Mouse (Mus musculus): ENCODE results near the gene Slc24a3.
A peak's percentile ranks its signal among the peaks of the same experiment; 100 is the strongest.

Gene Slc24a3

GRCm38 (mm10) chr2:145541695-145542094 lies 374.1 kb downstream of the Slc24a3 start:
- no peak for DNase-seq (ENCODE audit: low spot score in 2 of 2)

GRCm38 (mm10) chr2:145546071-145546470 lies 378.5 kb downstream of the Slc24a3 start:
- no peak for DNase-seq (ENCODE audit: low spot score in 2 of 2)

- no peak for DNase-seq (ENCODE audit: low spot score in 2 of 2)
Measured at GRCm38 (mm10) chr2:145554722-145555252, 387.2 kb downstream of the Slc24a3 start.

- no peak for DNase-seq (ENCODE audit: low spot score in 2 of 2)
Measured at GRCm38 (mm10) chr2:145555713-145556112, 388.2 kb downstream of the Slc24a3 start.

DNA sequence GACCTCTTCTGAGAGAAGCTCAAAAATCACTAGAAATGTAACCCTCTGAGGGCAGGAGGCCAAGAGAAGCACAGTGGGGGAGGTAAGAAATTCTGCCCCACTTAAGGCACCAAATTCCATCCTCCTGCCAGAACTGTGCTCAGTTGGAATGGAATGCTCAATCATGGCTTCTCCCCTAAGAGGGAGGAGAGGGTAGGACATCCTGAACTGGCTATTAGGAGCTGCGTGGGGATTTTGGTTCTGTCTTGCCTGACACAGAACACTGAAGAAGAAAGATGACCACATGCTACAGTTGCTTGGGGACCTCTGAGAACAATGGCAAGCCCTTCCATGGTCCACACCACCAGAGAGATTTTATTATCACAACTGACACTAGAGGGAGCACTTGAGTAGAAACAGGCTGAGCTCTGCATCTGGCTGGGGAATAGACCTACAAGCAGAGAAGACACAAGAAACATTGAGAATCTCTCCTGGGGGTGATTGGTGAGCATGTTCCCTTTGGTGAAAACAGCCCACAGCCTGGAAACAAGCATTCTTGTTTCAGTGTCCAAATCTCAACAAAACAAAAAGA lies 389.9 kb downstream of the Slc24a3 start:
- no peak for DNase-seq (ENCODE audit: low spot score in 2 of 2)

GRCm38 (mm10) chr2:145562493-145562892 lies 394.9 kb downstream of the Slc24a3 start:
- DNase-seq (ENCODE audit: low spot score in 2 of 2) = no peak

DNA sequence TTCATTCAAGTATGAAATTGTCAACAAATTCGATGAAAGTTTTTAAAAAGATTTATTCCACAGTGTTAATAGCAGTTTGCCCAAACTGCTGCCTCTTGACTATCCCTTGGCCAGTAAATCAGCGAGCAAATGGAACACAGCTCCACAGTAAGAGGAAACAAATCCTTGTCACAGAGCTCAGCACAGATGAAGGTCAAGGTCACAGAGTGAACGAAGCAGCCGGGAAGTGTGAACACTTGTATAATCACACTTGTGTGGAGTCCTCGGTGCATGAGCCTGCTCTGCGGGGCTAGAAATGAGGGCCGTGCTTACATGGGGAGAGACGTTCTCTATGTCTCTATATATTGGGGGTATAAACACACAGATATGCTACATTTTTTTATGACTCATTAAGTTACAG lies 397.0 kb downstream of the Slc24a3 start:
- DNase-seq (ENCODE audit: low spot score in 2 of 2) = no peak

DNA sequence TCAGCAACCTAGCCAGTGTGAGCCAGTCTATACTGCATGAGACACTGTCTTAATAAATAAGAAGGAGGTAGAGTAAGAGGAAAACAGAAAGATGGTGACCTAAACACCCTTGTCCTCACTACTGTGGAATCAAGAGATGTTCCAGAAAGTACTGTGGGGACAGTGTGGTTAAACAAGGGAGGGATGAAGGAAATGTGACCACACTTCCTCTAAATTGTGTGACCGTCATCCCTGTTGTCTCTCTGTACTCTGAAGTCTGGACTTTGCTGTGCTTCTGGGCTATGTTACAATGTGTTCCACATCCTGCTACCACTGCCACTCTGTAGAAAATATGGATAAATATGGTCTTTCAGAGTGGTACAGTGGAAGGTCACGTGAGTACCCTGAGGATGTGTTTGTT lies 399.4 kb downstream of the Slc24a3 start:
- DNase-seq (ENCODE audit: low spot score in 2 of 2) = no peak

- no peak for DNase-seq (ENCODE audit: low spot score in 2 of 2)
Measured at GRCm38 (mm10) chr2:145571943-145572342, 404.4 kb downstream of the Slc24a3 start.

GRCm38 (mm10) chr2:145574148-145574547 lies 406.6 kb downstream of the Slc24a3 start:
- no peak for DNase-seq (ENCODE audit: low spot score in 2 of 2)

DNA sequence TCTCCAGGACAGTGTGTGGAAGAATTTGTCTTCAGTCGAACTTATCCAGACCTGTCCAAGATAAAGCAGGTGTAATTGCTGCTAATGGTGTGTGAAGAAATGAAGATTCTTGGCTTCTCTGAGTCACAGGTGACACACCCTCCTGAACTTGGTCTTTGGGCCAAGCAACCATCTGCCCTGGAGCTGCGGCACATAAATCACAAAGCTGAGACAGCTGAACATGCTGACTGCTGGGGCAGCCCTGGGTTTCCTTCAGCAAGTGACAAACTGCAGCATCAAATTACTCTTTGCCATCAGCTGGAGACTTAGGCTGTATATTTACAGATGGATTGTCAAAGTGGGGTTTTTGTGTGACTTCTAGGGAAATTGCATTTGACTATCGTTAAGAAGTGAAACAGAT lies 415.5 kb downstream of the Slc24a3 start:
- DNase-seq (ENCODE audit: low spot score in 2 of 2) = no peak

- no peak for DNase-seq (ENCODE audit: low spot score in 2 of 2)
Measured at GRCm38 (mm10) chr2:145585437-145585836, 417.9 kb downstream of the Slc24a3 start.

- DNase-seq (ENCODE audit: low spot score in 2 of 2) = peak; percentile 9 to 10
Measured at GRCm38 (mm10) chr2:145588009-145588737, 420.6 kb downstream of the Slc24a3 start.

DNA sequence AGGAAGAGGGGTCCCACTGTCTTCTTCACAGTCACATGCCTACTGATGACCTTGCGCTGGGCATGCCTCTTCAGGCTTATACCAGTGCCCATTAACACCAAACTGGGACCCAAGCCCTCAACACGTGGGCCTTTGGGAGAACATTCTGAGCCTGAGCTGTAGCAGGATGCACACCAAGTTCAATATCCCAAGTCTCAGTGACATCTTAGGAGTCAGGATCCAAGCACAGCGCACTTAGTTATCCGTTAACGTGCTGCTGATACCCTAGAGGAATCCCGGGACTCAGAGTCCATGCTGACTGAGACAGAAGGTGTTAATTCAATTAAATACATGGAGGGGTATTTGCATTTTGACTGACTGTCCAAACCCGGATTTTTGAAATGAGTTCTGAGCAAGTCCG lies 424.3 kb downstream of the Slc24a3 start:
- DNase-seq (ENCODE audit: low spot score in 2 of 2) = no peak

- DNase-seq (ENCODE audit: low spot score in 2 of 2) = no peak
Measured at GRCm38 (mm10) chr2:145593649-145594347, 426.2 kb downstream of the Slc24a3 start.

DNA sequence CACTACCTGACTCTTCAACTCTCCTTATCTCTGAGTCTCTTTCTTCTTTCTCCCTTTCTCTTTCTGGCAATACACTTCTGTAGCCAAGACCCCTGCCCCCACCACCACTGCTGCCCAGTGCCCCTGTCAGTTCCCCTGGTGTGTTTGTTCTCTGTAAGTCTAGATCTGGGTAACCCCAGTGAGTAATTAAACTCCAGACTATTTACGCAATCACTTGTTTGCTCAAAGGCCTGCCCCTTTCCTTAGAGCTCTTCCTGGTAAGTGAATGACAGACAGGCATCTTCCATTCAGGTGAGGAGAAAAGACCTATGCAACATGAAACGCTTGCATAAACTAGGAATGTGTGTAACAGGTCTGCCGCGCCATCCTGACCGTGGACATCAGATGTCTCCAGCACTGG lies 430.3 kb downstream of the Slc24a3 start:
- DNase-seq (ENCODE audit: low spot score in 2 of 2) = peak in 1 of 2 experiments; percentile 7

GRCm38 (mm10) chr2:145607844-145608243 lies 440.3 kb downstream of the Slc24a3 start:
- DNase-seq (ENCODE audit: low spot score in 2 of 2) = no peak

DNA sequence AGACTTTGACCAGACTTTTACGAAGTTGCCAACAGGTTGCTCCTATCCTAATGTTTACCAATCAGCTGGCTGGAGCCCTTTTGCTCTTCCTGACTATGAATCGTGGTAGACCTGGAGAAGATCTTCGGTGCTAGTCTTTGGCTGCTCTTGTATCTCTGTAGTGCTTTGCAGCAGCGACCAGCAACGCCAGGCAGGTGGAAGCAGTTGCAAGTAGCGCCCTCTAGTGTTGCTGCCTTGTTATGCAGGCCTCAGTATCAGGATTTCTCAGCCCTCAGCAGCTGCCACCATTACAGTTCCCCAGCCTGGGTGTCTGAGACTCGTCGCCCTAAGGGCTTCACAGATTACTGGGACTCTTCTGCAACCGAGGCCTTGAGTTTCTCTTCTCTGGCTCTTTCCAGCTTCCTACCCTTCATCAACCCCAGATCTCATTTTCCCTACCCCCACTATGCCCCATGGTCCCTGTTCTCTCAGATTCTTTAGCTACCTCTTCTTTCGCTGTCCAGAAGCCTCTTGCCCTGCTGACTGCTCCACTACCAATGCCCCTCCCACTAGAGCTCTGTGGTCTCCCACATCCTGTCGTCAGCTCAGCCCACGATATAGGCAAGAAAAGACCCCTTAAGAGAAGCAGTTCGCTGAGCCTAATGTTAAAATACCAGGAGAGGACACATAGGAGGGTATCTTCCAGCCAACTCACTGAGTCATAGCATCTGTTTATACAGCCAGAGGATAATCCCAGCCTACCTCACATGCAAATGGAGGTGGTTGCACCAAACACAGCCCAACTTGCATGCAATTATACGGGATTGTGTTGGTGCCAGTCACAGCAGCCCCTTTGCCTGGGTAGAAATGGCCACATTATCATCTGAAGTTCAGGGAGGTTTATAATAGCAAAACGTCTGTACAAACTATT lies 443.5 kb downstream of the Slc24a3 start:
- DNase-seq (ENCODE audit: low spot score in 2 of 2) = peak in 1 of 2 experiments; percentile 29

DNA sequence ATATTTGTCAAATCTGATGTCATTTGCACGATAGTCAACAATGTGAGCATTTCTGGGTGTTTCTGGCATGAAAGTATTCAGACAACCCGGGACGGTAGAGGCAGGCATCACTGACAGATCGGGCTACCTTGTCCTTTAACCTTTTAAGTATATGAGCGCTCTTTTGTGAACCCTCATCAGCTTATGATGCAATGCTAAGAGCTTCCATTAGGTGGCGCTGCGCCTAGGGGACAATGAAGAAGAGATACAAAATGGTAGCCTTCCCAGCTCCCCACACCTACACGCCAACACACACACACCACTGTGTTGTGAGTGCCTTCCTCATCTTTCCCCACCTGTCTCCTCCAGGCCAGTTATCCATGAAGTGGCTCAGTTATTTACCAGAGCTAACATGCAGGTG lies 445.4 kb downstream of the Slc24a3 start:
- no peak for DNase-seq (ENCODE audit: low spot score in 2 of 2)

GRCm38 (mm10) chr2:145613705-145614104 lies 446.2 kb downstream of the Slc24a3 start:
- no peak for DNase-seq (ENCODE audit: low spot score in 2 of 2)

DNA sequence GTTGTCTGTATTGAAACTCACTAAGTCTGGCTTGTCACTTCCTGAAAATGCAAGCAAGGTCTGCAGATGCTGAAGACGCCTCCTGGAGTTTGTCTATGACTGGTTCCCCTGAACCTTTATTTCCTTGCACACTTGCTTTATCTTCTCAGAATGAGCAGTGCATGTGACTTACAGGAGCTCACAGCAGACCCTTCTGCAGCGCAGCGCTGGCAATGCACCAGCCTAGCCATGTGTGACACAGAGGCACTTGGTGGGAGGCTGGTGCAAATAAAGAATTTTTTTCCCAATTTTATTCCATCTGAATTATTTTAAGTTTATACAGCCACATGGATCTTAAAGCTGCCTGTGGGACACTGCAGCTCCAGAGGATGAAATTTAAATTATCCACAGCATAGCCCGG lies 452.1 kb downstream of the Slc24a3 start:
- DNase-seq (ENCODE audit: low spot score in 2 of 2) = no peak

- DNase-seq (ENCODE audit: low spot score in 2 of 2) = no peak
Measured at GRCm38 (mm10) chr2:145620709-145621108, 453.2 kb downstream of the Slc24a3 start.

Measured in urinary bladder, adult 18-20 months (tissue).